Mouse (Mus musculus) stomach, postnatal 0 days (tissue): ENCODE data around the gene Map3k20. TPM values are rescaled to one million over a fixed set of nuclear protein-coding genes. Genes with fewer than 3 reads are reported as not detected.

ENCODE experiments used
- ATAC-seq: fragments of 200-750 bp; cut with Nextera tagmentation; 2 replicates; pipeline ENCODE4 v1.8.0; 2017; ENCODE audit not compliant: low FRiP score, low TSS enrichment
- DNase-seq: peaks from one replicate; pipeline ENCODE4 v3.0.0-alpha.2; 2016; ENCODE audit warnings: low spot score
- H3K27ac ChIP-seq: fragments of 300-500 bp; sonication (generic); replicated peaks from 2 replicates; pipeline ENCODE4 v1.5.1; 2014; ENCODE audit warnings: mild to moderate bottlenecking, control low read depth
- H3K27me3 ChIP-seq: fragments of 300-500 bp; sonication (generic); 2 replicates; pipeline ENCODE4 v1.6.1; 2014; ENCODE audit warnings: low read length; ENCODE audit not compliant: control insufficient read depth, insufficient read depth
- H3K36me3 ChIP-seq: fragments of 300-500 bp; sonication (generic); 2 replicates; pipeline ENCODE4 v1.6.1; 2014; ENCODE audit warnings: low read length, mixed read lengths; ENCODE audit not compliant: control insufficient read depth, insufficient read depth
- H3K4me1 ChIP-seq: fragments of 300-500 bp; sonication (generic); replicated peaks from 2 replicates; pipeline ENCODE4 v1.6.1; 2014; ENCODE audit warnings: antibody characterized with exemption; ENCODE audit not compliant: control insufficient read depth, insufficient read depth
- H3K4me2 ChIP-seq: fragments of 300-500 bp; sonication (generic); replicated peaks from 2 replicates; pipeline ENCODE4 v1.6.1; 2014; ENCODE audit warnings: low read depth, mild to moderate bottlenecking, control low read depth, moderate library complexity
- H3K4me3 ChIP-seq: fragments of 300-500 bp; sonication (generic); 2 replicates; pipeline ENCODE4 v1.5.1; 2014; ENCODE audit warnings: low read depth, low read length, control low read depth
- H3K9ac ChIP-seq: fragments of 300-500 bp; sonication (generic); 2 replicates; pipeline ENCODE4 v1.6.1; 2014; ENCODE audit warnings: mild to moderate bottlenecking, low read length, control low read depth, mixed read lengths
- H3K9me3 ChIP-seq: fragments of 300-500 bp; sonication (generic); 2 replicates; pipeline ENCODE4 v1.6.1; 2016; ENCODE audit warnings: low read length; ENCODE audit not compliant: control insufficient read depth
- CTCF ChIP-seq: IDR thresholded peaks from 2 replicates; pipeline ENCODE4 v1.5.1; 2016; ENCODE audit warnings: antibody characterized with exemption, low read depth, mild to moderate bottlenecking, moderate library complexity
- EP300 ChIP-seq: optimal IDR thresholded peaks from 2 replicates; pipeline ENCODE3; 2016; ENCODE audit warnings: antibody characterized with exemption
- WGBS: fragments of 180-500 bp; shearing (Covaris S2); extraction: QIAGEN DNeasy Blood & Tissue Kit; methylation state at CpG from one replicate; pipeline ENCODE4 v1.1.7; 2014; 5-methylcytosine and 5-hydroxymethylcytosine counted together
- polyA plus RNA-seq: library from polyadenylated mRNA; unstranded; fragments of >200 nt; fragmentation: Nextera tagmentation; extraction: Ambion mirVana; gene quantifications from 2 replicates; pipeline ENCODE4 v1.2.1, GENCODE M21; 2015

Gene Map3k20
- polyA plus RNA-seq, 1 experiment from 2014 or later: 17.0 TPM

GRCm38 (mm10) chr2:72443960-72444359 is 158.5 kb downstream of the Map3k20 start:
- H3K36me3 ChIP-seq: peaks cover 3% of the 10 kb centered on the region; the same call in 1 of the 2 replicates
- H3K4me2 ChIP-seq: no peak overlapping the region
- no peaks in the 10 kb centered on the region for H3K4me1 ChIP-seq
- WGBS: 76% methylated on average over 3 of the region's 3 CpGs
- no peak for DNase-seq
- no peaks in the 10 kb centered on the region for H3K27me3 ChIP-seq
- ATAC-seq: no peak
- H3K9me3 ChIP-seq: no peaks in the 10 kb centered on the region
- no peak overlapping the region for H3K4me3 ChIP-seq
- H3K9ac ChIP-seq: no peak overlapping the region
- H3K27ac ChIP-seq: no peak overlapping the region
- no peak for TF ChIP-seq CTCF
- no peak for TF ChIP-seq EP300

DNA sequence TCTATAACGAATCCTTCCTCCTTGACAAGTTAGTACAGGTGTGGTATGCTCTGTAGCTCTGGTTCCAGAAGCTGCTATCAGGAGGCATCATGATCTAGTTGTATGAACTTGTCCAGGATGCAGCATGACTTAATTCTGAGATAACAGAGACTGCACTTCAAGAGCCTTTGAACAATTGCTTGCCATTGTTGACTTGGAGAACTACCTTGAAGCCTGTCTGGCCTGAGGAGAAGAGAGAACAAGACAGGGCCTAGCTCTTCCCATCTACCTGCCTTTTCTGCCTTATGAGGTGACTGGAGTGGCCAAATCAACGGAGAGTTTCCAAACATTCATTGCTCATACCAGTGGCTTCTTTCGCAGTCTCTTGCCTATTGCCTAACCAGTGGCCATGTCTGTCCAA is 160.7 kb downstream of the Map3k20 start:
- ATAC-seq (no peak), DNase-seq (no peak)
- Histone ChIP-seq H3K36me3 (peaks cover 3% of the 10 kb centered on the region; the same call in 1 of the 2 replicates), H3K27me3 (no peaks in the 10 kb centered on the region), H3K4me3 (no peak overlapping the region), H3K4me2 (no peak overlapping the region), H3K27ac (no peak overlapping the region), H3K9me3 (no peaks in the 10 kb centered on the region), H3K4me1 (no peaks in the 10 kb centered on the region), H3K9ac (no peak overlapping the region)
- TF ChIP-seq EP300 (no peak), CTCF (no peak)
- 85% methylated on average over 3 of the region's 3 CpGs for WGBS

DNA sequence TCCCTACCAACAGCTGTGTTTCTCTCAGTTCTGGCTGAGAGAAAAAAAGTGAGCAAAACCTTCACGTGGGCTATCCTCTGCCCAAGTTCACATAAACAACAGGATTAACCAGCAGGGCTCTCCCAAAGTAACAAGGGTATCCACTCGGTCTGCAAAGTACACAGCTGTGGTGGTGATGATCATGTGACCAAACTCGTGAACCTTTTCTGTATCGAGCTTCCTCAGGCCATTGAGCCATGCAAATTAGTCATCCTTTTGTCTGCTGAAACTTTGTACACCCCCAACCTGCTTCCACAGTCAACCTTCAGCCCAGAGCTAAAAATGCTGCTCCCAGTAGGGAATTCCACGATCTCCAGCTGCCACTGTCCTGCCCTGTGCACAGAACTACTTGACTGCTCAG is 161.2 kb downstream of the Map3k20 start:
- Histone ChIP-seq H3K4me3 (no peak overlapping the region), H3K4me2 (no peak overlapping the region), H3K27me3 (no peaks in the 10 kb centered on the region), H3K27ac (no peak overlapping the region), H3K9me3 (no peaks in the 10 kb centered on the region), H3K9ac (no peak overlapping the region), H3K4me1 (no peaks in the 10 kb centered on the region), H3K36me3 (no peaks in the 10 kb centered on the region)
- TF ChIP-seq CTCF: no peak
- no peak for TF ChIP-seq EP300
- ATAC-seq: no peak
- no peak for DNase-seq
- WGBS: 26% methylated on average over 5 of the region's 5 CpGs

DNA sequence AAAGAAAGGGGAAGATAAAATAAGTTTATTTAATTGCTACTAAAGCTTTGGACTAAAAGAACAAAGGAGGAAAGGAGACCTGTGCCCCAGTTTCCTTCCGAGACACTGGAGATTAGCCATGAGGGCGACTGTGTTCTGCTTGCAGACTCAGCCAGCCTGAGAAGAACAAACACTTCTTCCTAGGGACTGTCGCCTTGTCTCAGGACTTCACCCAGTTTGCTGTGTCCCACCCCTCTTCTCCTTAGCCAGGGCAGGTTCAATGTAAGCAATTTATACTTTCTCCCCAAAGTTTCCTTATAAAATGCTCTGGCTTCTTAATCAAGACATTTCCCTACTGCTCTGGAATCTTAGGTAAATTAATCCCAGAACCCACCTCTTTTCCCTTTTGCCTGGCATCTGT is 168.1 kb downstream of the Map3k20 start:
- no peak for DNase-seq
- no peaks in the 10 kb centered on the region for H3K4me1 ChIP-seq
- no peaks in the 10 kb centered on the region for H3K36me3 ChIP-seq
- no peak overlapping the region for H3K9ac ChIP-seq
- no peaks in the 10 kb centered on the region for H3K27me3 ChIP-seq
- WGBS: 31% methylated on average over 3 of the region's 3 CpGs
- ATAC-seq: no peak
- TF ChIP-seq EP300 (no peak), CTCF (no peak)
- no peak overlapping the region for H3K4me3 ChIP-seq
- H3K27ac ChIP-seq: no peak overlapping the region
- no peaks in the 10 kb centered on the region for H3K9me3 ChIP-seq
- no peak overlapping the region for H3K4me2 ChIP-seq

GRCm38 (mm10) chr2:72456189-72456588 is 170.8 kb downstream of the Map3k20 start:
- H3K9ac ChIP-seq: no peak overlapping the region
- no peaks in the 10 kb centered on the region for H3K4me1 ChIP-seq
- ATAC-seq (no peak), DNase-seq (no peak)
- TF ChIP-seq CTCF (no peak), EP300 (no peak)
- no peaks in the 10 kb centered on the region for H3K9me3 ChIP-seq
- H3K36me3 ChIP-seq: no peaks in the 10 kb centered on the region
- no peaks in the 10 kb centered on the region for H3K27me3 ChIP-seq
- no peak overlapping the region for H3K4me3 ChIP-seq
- 61% methylated on average over 1 of the region's 1 CpGs for WGBS
- no peak overlapping the region for H3K27ac ChIP-seq
- H3K4me2 ChIP-seq: no peak overlapping the region

DNA sequence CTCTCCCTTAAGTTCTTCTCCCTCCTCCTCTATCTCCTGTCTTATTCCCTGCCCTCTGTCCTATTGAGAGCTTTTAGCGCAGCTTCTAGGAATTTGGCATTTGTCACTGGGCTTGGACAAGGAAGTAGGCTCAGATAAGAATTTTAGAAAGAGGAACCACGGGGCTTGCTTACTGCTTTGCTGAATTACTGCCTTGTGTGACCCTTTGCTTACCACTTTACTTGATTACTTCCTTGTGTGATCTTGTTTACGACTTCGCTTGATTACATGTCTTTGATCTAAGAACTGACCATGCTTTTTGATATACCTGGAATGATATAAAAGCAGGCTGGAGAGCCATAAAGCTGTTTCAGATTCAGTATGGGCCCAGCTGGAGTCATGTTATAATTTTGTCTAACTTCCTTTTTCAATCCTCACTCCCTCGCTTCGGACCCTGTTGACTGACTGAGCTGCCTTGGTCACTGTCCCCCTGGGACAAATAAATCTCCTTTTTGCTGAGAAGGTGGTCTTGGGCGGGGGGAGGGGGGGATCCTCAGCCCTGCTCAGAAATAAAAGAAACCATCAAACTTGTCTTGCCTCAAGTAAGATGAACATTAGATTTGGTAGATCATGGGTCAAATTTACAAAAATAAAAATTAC is 179.1 kb downstream of the Map3k20 start:
- H3K9ac ChIP-seq: no peak overlapping the region
- H3K4me2 ChIP-seq: no peak overlapping the region
- DNase-seq (no peak), ATAC-seq (no peak)
- no peak overlapping the region for H3K27ac ChIP-seq
- H3K4me3 ChIP-seq: no peak overlapping the region
- no peaks in the 10 kb centered on the region for H3K36me3 ChIP-seq
- no peaks in the 10 kb centered on the region for H3K9me3 ChIP-seq
- no peaks in the 10 kb centered on the region for H3K27me3 ChIP-seq
- no peak for TF ChIP-seq CTCF
- no peak for TF ChIP-seq EP300
- 58% methylated on average over 7 of the region's 7 CpGs for WGBS
- H3K4me1 ChIP-seq: no peaks in the 10 kb centered on the region
